Mouse (Mus musculus) intestine, embryonic 15.5 days (tissue): ENCODE measurements around the gene Tmem136. TPM values are rescaled to one million over a fixed set of nuclear protein-coding genes. Genes with fewer than 3 reads are reported as not detected.

ENCODE experiments used
- ATAC-seq: fragments of 200-750 bp; cut with Nextera tagmentation; 2 replicates; pipeline ENCODE4 v1.8.0; 2017; ENCODE audit warnings: moderate TSS enrichment, moderate library complexity
- H3K27ac ChIP-seq: fragments of 300-500 bp; sonication (generic); 2 replicates; pipeline ENCODE4 v1.5.1; 2015; ENCODE audit warnings: mild to moderate bottlenecking, inconsistent platforms
- H3K27me3 ChIP-seq: fragments of 300-500 bp; sonication (generic); replicated peaks from 2 replicates; pipeline ENCODE4 v1.6.1; 2015; ENCODE audit warnings: inconsistent platforms
- H3K36me3 ChIP-seq: fragments of 300-500 bp; sonication (generic); 2 replicates; pipeline ENCODE4 v1.6.1; 2015; ENCODE audit warnings: inconsistent platforms
- H3K4me1 ChIP-seq: fragments of 300-500 bp; sonication (generic); replicated peaks from 2 replicates; pipeline ENCODE4 v1.6.1; 2015; ENCODE audit warnings: inconsistent platforms
- H3K4me2 ChIP-seq: fragments of 300-500 bp; sonication (generic); replicated peaks from 2 replicates; pipeline ENCODE4 v1.6.1; 2015; ENCODE audit warnings: mild to moderate bottlenecking, inconsistent platforms
- H3K4me3 ChIP-seq: fragments of 300-500 bp; sonication (generic); replicated peaks from 2 replicates; pipeline ENCODE4 v1.5.1; 2015; ENCODE audit warnings: inconsistent platforms
- H3K9ac ChIP-seq: fragments of 300-500 bp; sonication (generic); 2 replicates; pipeline ENCODE4 v1.6.1; 2015; ENCODE audit warnings: inconsistent platforms
- H3K9me3 ChIP-seq: fragments of 300-500 bp; sonication (generic); 2 replicates; pipeline ENCODE4 v1.6.1; 2016; ENCODE audit warnings: inconsistent platforms
- WGBS: fragments of 180-500 bp; shearing (Covaris S2); methylation state at CpG from one replicate; pipeline ENCODE4 v1.1.7; 2015; 5-methylcytosine and 5-hydroxymethylcytosine counted together
- polyA plus RNA-seq: library from polyadenylated mRNA; unstranded; fragments of >200 nt; fragmentation: Nextera tagmentation; extraction: Ambion mirVana; gene quantifications from 2 replicates; pipeline ENCODE4 v1.2.1, GENCODE M21; 2015

Gene Tmem136
- polyA plus RNA-seq, 1 experiment from 2014 or later, result 4.4 TPM

- no peaks in the 10 kb centered on the region for H3K9me3 ChIP-seq
- peak within 1 kb of the TSS; percentile 95 for H3K27ac ChIP-seq
- H3K9ac ChIP-seq, result peak within 1 kb of the TSS; percentile 47; the same call in 1 of the 2 replicates
- H3K27me3 ChIP-seq, result no peaks in the 10 kb centered on the region
- 0 out of 2 replicates have a peak, but pooled peaks cover 6% of the 10 kb centered on the region for H3K36me3 ChIP-seq
- peak within 1 kb of the TSS; percentile 77 for H3K4me3 ChIP-seq
- no peak for ATAC-seq
- 22% methylated on average over 10 of the region's 10 CpGs for WGBS
- peaks cover 14% of the 10 kb centered on the region for H3K4me1 ChIP-seq
- H3K4me2 ChIP-seq, result peak within 1 kb of the TSS; percentile 79
These were observed 9.2 kb downstream of the Tmem136 start, which contains the start of gene Arhgef12 for GRCm38 (mm10) chr9:43107187-43107517. Gene Arhgef12, minus strand, starts transcription at chr9:43107239.

DNA sequence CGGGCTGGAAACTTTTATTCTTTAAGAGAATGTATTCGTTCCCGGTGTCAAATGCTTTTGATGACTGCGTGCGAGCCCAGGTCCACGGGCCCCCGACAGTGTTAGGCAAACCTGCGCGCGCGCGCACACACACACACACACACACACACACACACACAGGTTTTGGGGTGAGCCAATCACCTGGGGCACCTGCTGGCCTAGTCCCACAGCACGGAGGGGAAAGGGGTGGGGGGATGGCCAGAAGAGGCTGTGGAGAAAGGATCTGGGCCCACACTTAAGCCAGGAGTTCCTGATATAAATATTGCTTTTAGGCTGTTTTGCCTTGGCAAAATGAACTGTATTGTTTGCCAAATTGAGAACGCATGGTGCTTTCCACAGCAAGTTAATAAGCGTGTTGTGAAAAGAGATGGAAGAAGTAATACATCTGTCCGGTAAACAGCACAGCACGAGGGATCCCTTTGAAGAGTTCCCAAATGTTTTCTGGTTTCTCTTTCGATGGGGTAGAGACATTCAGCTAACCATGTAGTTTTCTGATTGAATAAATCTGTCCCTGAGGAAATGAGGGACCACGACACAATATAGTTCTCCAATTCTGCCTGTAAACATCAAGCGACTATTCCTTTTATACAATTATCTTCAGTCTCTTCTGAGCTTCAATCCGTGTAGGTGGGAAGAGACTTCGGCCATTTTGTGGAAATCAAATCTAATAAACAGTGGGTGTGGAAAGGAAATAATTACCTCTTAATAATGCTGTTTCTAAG is 9.8 kb downstream of the Tmem136 start:
- 12% methylated on average over 22 of the region's 22 CpGs for whole genome bisulfite sequencing
- H3K9ac ChIP-seq, result peak overlapping the region; percentile 47; the same call in 1 of the 2 replicates
- H3K4me2 ChIP-seq, result peak overlapping the region; percentile 79
- no peaks in the 10 kb centered on the region for H3K9me3 ChIP-seq
- H3K36me3 ChIP-seq, result 0 out of 2 replicates have a peak, but pooled peaks cover 6% of the 10 kb centered on the region
- peaks cover 19% of the 10 kb centered on the region for H3K4me1 ChIP-seq
- peak overlapping the region; percentile 95 for H3K27ac ChIP-seq
- no peaks in the 10 kb centered on the region for H3K27me3 ChIP-seq
- ATAC-seq, result peak; percentile 37
- peak overlapping the region; percentile 77 for H3K4me3 ChIP-seq

DNA sequence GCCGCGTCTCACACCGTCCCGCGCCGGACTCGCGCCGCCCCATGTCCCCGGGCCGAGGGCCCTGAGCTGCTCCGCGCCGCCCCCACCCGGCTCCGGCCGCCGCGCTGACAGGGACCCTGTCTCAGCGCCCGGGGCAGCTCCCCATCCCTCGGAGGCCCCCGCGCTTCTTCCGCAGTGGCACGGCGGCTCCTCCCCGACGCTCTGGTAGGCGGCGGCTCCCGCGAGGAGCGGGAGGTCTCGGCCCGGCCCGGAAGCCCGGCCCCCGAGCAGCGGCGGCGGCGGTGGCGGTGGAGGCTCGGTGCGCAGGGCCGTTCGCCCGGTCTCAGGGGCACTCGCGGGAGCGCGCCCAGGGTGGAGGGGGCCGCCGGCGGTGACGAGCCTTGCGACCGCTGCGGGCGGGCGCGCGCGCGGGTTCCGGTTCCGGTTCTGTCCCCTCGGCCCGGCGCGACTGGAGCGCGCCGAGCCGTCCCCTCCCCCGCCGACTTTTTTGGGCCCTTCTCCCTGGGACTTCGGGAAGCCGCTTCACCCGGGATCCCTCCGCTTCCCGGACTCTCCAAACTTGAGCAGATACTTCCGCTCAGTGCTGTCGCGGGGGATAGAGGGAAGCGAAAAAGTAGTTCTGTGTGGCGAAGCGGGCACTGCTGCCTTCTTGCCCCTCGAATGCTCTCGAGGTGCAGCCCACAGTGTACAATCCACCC is 10.6 kb downstream of the Tmem136 start:
- Histone ChIP-seq H3K36me3 (0 out of 2 replicates have a peak, but pooled peaks cover 3% of the 10 kb centered on the region), H3K4me3 (peak overlapping the region; percentile 77), H3K4me2 (peak overlapping the region; percentile 79), H3K27ac (peak overlapping the region; percentile 95), H3K9ac (peak overlapping the region; percentile 78), H3K4me1 (peaks cover 19% of the 10 kb centered on the region), H3K9me3 (no peaks in the 10 kb centered on the region), H3K27me3 (no peaks in the 10 kb centered on the region)
- WGBS, result under 1% methylated on average over 90 of the region's 91 CpGs
- ATAC-seq, result peak; percentile 89

- peak overlapping the region; percentile 78 for H3K9ac ChIP-seq
- no peaks in the 10 kb centered on the region for H3K27me3 ChIP-seq
- H3K27ac ChIP-seq, result peak overlapping the region; percentile 95
- whole genome bisulfite sequencing, result 0% methylated on average over 40 of the region's 40 CpGs
- no peaks in the 10 kb centered on the region for H3K9me3 ChIP-seq
- peak; percentile 3; the same call in 1 of the 2 replicates for ATAC-seq
- peak overlapping the region; percentile 79 for H3K4me2 ChIP-seq
- H3K4me3 ChIP-seq, result peak overlapping the region; percentile 77
- no peaks in the 10 kb centered on the region for H3K36me3 ChIP-seq
- H3K4me1 ChIP-seq, result peaks cover 19% of the 10 kb centered on the region
These were observed 11.3 kb downstream of the Tmem136 start for GRCm38 (mm10) chr9:43104873-43105663.

DNA sequence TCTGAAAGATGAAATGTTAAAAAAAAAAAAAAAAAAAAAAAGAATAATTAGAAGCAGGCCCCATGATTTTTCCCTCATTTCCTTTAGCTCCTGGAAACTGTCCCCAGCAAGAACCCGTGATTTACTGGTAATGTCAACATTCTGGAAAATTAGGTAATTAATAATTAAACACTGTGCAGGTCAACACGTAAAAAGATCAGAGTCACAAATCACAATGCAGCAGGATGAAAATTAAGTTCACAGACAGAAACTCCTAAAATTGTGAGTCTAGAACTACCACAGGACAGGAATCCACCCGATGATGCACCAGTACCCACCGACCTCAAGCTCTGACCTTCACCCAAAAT is 11.9 kb downstream of the Tmem136 start:
- Histone ChIP-seq H3K4me3 (peak overlapping the region; percentile 77), H3K27me3 (no peaks in the 10 kb centered on the region), H3K36me3 (no peaks in the 10 kb centered on the region), H3K27ac (no peak overlapping the region), H3K9me3 (no peaks in the 10 kb centered on the region), H3K4me1 (peaks cover 19% of the 10 kb centered on the region), H3K9ac (peak overlapping the region; percentile 78), H3K4me2 (peak overlapping the region; percentile 79)
- WGBS, result under 1% methylated on average over 4 of the region's 4 CpGs
- ATAC-seq, result no peak

GRCm38 (mm10) chr9:43103675-43104299 is 12.6 kb downstream of the Tmem136 start:
- 16% methylated on average over 4 of the region's 4 CpGs for WGBS
- Histone ChIP-seq H3K27me3 (no peaks in the 10 kb centered on the region), H3K9me3 (no peaks in the 10 kb centered on the region), H3K4me1 (peaks cover 19% of the 10 kb centered on the region), H3K4me2 (peak overlapping the region; percentile 79), H3K9ac (no peak overlapping the region), H3K27ac (no peak overlapping the region), H3K4me3 (peak overlapping the region; percentile 77), H3K36me3 (no peaks in the 10 kb centered on the region)
- no peak for ATAC-seq

DNA sequence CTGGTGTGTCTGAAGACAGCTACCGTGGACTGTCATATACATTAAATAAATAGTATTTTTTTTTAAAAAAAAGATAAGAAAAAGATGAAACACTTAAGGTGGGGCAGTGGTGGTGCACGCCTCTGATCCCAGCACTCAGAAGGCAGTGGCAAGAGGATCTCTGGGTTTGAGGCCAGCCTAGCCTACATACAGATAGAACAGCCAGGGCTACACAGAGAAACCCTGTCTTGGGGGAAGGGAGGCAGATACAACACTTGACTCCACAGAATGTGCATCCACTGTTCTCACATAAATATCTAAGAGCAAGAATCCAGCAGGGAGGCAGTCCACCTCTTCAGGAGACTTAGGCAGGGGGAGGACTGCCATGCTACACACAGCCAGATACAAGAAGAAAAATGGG is 13.4 kb downstream of the Tmem136 start:
- no peak for ATAC-seq
- no peak overlapping the region for H3K27ac ChIP-seq
- no peaks in the 10 kb centered on the region for H3K27me3 ChIP-seq
- H3K4me2 ChIP-seq, result peak overlapping the region; percentile 79
- H3K4me3 ChIP-seq, result peak overlapping the region; percentile 12; the same call in 1 of the 2 replicates
- H3K9ac ChIP-seq, result no peak overlapping the region
- peaks cover 19% of the 10 kb centered on the region for H3K4me1 ChIP-seq
- no peaks in the 10 kb centered on the region for H3K36me3 ChIP-seq
- WGBS, result 80% methylated on average over 2 of the region's 2 CpGs
- H3K9me3 ChIP-seq, result no peaks in the 10 kb centered on the region

DNA sequence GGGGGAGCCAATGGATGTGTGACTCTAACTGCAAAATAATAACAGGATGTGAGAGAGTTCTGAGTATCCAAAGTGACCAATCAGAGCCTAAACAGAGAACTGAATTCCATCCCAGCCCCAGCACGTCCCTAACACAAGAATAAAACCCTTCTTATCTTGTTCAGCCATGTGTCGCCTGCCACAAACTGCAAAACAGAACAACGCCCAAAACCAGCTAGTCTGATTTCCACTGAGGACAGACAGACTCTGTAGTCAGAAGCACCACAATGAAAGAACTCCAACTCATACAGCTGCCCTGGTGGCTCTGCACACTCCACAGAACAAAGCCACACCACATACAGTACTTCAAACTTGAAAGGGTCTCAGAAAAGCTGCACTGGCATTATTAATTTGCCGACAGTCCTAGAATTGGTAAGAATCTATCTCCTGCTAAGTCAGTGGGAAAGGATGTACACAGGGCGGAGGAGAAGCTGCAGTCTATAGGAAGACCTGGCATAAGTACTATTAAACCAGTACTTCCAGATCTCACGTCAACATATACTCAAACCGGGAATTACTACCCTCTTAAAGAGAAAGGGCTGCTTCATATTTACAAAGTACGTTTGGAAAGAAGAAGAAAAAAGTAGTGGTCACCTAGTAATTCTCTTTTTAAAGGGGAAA is 14.3 kb downstream of the Tmem136 start:
- no peaks in the 10 kb centered on the region for H3K27me3 ChIP-seq
- H3K4me3 ChIP-seq, result no peak overlapping the region
- H3K27ac ChIP-seq, result no peak overlapping the region
- no peaks in the 10 kb centered on the region for H3K36me3 ChIP-seq
- H3K4me1 ChIP-seq, result peaks cover 19% of the 10 kb centered on the region
- no peaks in the 10 kb centered on the region for H3K9me3 ChIP-seq
- no peak overlapping the region for H3K9ac ChIP-seq
- H3K4me2 ChIP-seq, result peak overlapping the region; percentile 25; the same call in 1 of the 2 replicates
- ATAC-seq, result no peak
- WGBS, result 63% methylated on average over 8 of the region's 8 CpGs

- H3K4me3 ChIP-seq, result no peak overlapping the region
- ATAC-seq, result no peak
- 65% methylated on average over 4 of the region's 4 CpGs for whole genome bisulfite sequencing
- H3K9me3 ChIP-seq, result no peaks in the 10 kb centered on the region
- H3K4me1 ChIP-seq, result peaks cover 18% of the 10 kb centered on the region
- no peak overlapping the region for H3K9ac ChIP-seq
- H3K27ac ChIP-seq, result no peak overlapping the region
- no peaks in the 10 kb centered on the region for H3K27me3 ChIP-seq
- no peaks in the 10 kb centered on the region for H3K36me3 ChIP-seq
- H3K4me2 ChIP-seq, result no peak overlapping the region
These were observed 17.4 kb downstream of the Tmem136 start for GRCm38 (mm10) chr9:43098922-43099321.

- H3K4me2 ChIP-seq, result no peak overlapping the region
- no peaks in the 10 kb centered on the region for H3K9me3 ChIP-seq
- H3K27ac ChIP-seq, result no peak overlapping the region
- no peak overlapping the region for H3K4me3 ChIP-seq
- H3K9ac ChIP-seq, result no peak overlapping the region
- 88% methylated on average over 3 of the region's 3 CpGs for WGBS
- H3K4me1 ChIP-seq, result peaks cover 10% of the 10 kb centered on the region
- ATAC-seq, result no peak
- no peaks in the 10 kb centered on the region for H3K36me3 ChIP-seq
- H3K27me3 ChIP-seq, result no peaks in the 10 kb centered on the region
These were observed 18.4 kb downstream of the Tmem136 start for GRCm38 (mm10) chr9:43097801-43098557.

- no peak overlapping the region for H3K4me2 ChIP-seq
- H3K9ac ChIP-seq, result no peak overlapping the region
- no peak for ATAC-seq
- no peaks in the 10 kb centered on the region for H3K9me3 ChIP-seq
- no peak overlapping the region for H3K27ac ChIP-seq
- no peaks in the 10 kb centered on the region for H3K36me3 ChIP-seq
- H3K4me3 ChIP-seq, result no peak overlapping the region
- H3K27me3 ChIP-seq, result no peaks in the 10 kb centered on the region
- no peaks in the 10 kb centered on the region; the same call in 1 of the 2 replicates for H3K4me1 ChIP-seq
These were observed 20.0 kb downstream of the Tmem136 start for GRCm38 (mm10) chr9:43096337-43096736.
